Mouse (Mus musculus): ENCODE measurements around the gene Rhox10. TPM values are rescaled to one million over a fixed set of nuclear protein-coding genes. Genes with fewer than 3 reads are reported as not detected.

The Rhox10 gene
- polyA plus RNA-seq, 1 experiment from 2014 or later = not detected

DNA sequence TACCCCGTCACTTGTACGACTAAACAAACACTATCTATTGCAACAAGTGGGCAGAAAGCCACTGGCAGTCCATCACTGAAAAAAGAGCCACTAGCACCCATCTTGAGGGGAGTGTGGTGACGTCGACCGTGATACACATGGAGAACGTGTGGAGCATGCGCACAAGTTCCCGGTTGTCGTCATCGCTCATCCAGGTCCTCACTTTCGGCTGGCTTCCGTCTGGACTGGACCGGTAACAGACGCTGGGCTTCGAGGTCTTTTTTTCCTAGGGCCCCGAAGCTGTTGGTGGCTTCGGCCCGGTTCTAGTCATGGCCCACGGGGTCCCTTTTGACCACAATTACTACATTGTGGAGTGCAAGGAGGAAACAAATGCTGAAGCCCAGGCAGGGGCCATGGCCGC is 54.7 kb downstream of the Rhox10 start, which contains the start of gene Rhox13:
Rhox13 (plus strand) TSS at position 238 of the 400 bp plus-strand sequence.
- 95% methylated on average over 20 of the region's 20 CpGs for WGBS
- DNase-seq (ENCODE audit: low spot score) (no peak), ATAC-seq (replicated peaks; ENCODE audit: low FRiP score) (no peak)
- no peaks in the 10 kb centered on the region for H3K4me1 ChIP-seq (replicated peaks; ENCODE audit: control insufficient read depth, insufficient read depth, low read length)
- no peak within 1 kb of the TSS for H3K4me2 ChIP-seq (ENCODE audit: low read depth, low read length, severe bottlenecking)
- H3K27ac ChIP-seq (ENCODE audit: low read depth, low read length) = no peak within 1 kb of the TSS
- H3K4me3 ChIP-seq (ENCODE audit: low read depth, low read length) = no peak within 1 kb of the TSS
- no peaks in the 10 kb centered on the region for H3K27me3 ChIP-seq (ENCODE audit: control insufficient read depth, insufficient read depth, low read length)
- no peaks in the 10 kb centered on the region for H3K36me3 ChIP-seq (ENCODE audit: control insufficient read depth, insufficient read depth, low read length)
- peaks cover 3% of the 10 kb centered on the region; the same call in 1 of the 2 replicates for H3K9me3 ChIP-seq (ENCODE audit: control insufficient read depth, low read length)
- no peak within 1 kb of the TSS for H3K9ac ChIP-seq (ENCODE audit: low read length)

Other genes starting within 250 kb of the Rhox10 start
- not detected in 2 replicates for gene Rhox6, start 239.6 kb upstream of the Rhox10 start, polyA plus RNA-seq (2014; fragmentation: Nextera tagmentation; extraction: Ambion mirVana)
- gene Rhox7a, start 234.8 kb upstream of the Rhox10 start, polyA plus RNA-seq (2014; fragmentation: Nextera tagmentation; extraction: Ambion mirVana) = not detected in 2 replicates
- gene Rhox8, start 187.5 kb upstream of the Rhox10 start, polyA plus RNA-seq (2014; fragmentation: Nextera tagmentation; extraction: Ambion mirVana) = not detected in 2 replicates
- gene Rhox7b, start 169.2 kb upstream of the Rhox10 start, polyA plus RNA-seq (2014; fragmentation: Nextera tagmentation; extraction: Ambion mirVana) = not detected in 2 replicates
- gene Rhox9, start 164.7 kb upstream of the Rhox10 start, polyA plus RNA-seq (2014; fragmentation: Nextera tagmentation; extraction: Ambion mirVana) = not detected in 2 replicates
- gene Btg1-ps1, start 47.7 kb upstream of the Rhox10 start, polyA plus RNA-seq (2014; fragmentation: Nextera tagmentation; extraction: Ambion mirVana) = not detected in 2 replicates
- gene Btg1-ps2, start 23.4 kb upstream of the Rhox10 start, polyA plus RNA-seq (2014; fragmentation: Nextera tagmentation; extraction: Ambion mirVana) = not detected in 2 replicates
- gene Rhox11, start 18.7 kb downstream of the Rhox10 start, polyA plus RNA-seq (2014; fragmentation: Nextera tagmentation; extraction: Ambion mirVana) = not detected in 2 replicates
- not detected in 2 replicates for gene Rhox12, start 44.4 kb downstream of the Rhox10 start, polyA plus RNA-seq (2014; fragmentation: Nextera tagmentation; extraction: Ambion mirVana)
- not detected in 2 replicates for gene Rhox13, start 54.7 kb downstream of the Rhox10 start, polyA plus RNA-seq (2014; fragmentation: Nextera tagmentation; extraction: Ambion mirVana)
- 7.5 and 10.5 TPM in 2 replicates for gene Zbtb33, start 123.3 kb downstream of the Rhox10 start, polyA plus RNA-seq (2014; fragmentation: Nextera tagmentation; extraction: Ambion mirVana)
- gene Tmem255a, start 186.0 kb downstream of the Rhox10 start, polyA plus RNA-seq (2014; fragmentation: Nextera tagmentation; extraction: Ambion mirVana) = 13.7 and 13.8 TPM in 2 replicates
- gene Atp1b4, start 249.7 kb downstream of the Rhox10 start, polyA plus RNA-seq (2014; fragmentation: Nextera tagmentation; extraction: Ambion mirVana) = not detected in 2 replicates

All from forebrain, embryonic 11.5 days (tissue).